Mouse (Mus musculus) cerebellum, adult 2 months (tissue): Measurements from ENCODE around the gene Entpd3. TPM values are rescaled to one million over a fixed set of nuclear protein-coding genes. Genes with fewer than 3 reads are reported as not detected.

Experiments used
- DNase-seq, 2 experiments: peaks; one replicate each; pipeline ENCODE4 v3.0.0; 2021
- H3K27ac ChIP-seq: fragments of 200-500 bp; 2 replicates; pipeline ENCODE4 v1.5.1; 2012; ENCODE audit warnings: low read length, control low read depth, inconsistent platforms; ENCODE audit not compliant: insufficient read depth
- H3K27me3 ChIP-seq: fragments of 200-500 bp; 2 replicates; pipeline ENCODE4 v1.6.1; 2012; ENCODE audit warnings: inconsistent platforms, mild to moderate bottlenecking, low read length, moderate library complexity; ENCODE audit not compliant: control insufficient read depth, insufficient read depth
- H3K4me1 ChIP-seq: fragments of 200-500 bp; 2 replicates; pipeline ENCODE4 v1.6.1; 2011; ENCODE audit warnings: low read length; ENCODE audit not compliant: control insufficient read depth, insufficient read depth
- H3K4me3 ChIP-seq: fragments of 200-500 bp; replicated peaks from 2 replicates; pipeline ENCODE3; 2011; ENCODE audit warnings: mild to moderate bottlenecking, low read depth, low read length, control low read depth; ENCODE audit not compliant: insufficient read depth
- CTCF ChIP-seq: fragments of 200-500 bp; IDR thresholded peaks from 2 replicates; pipeline ENCODE4 v1.5.1; 2011; ENCODE audit warnings: low read depth, mild to moderate bottlenecking, control low read depth, low read length, moderate library complexity, borderline replicate concordance; ENCODE audit not compliant: insufficient read depth
- POLR2A ChIP-seq: fragments of 200-500 bp; IDR thresholded peaks from 2 replicates; pipeline ENCODE4 v1.6.1; 2011; ENCODE audit warnings: low read length, control low read depth, borderline replicate concordance; ENCODE audit not compliant: insufficient read depth
- WGBS: fragments of 180-500 bp; shearing (Covaris S2); methylation state at CpG from one replicate; pipeline ENCODE4 v1.1.7; 2018; 5-methylcytosine and 5-hydroxymethylcytosine counted together
- polyA plus RNA-seq: library from polyadenylated mRNA; depleted of rRNA; stranded (reverse); fragments of >200 nt; gene quantifications from 2 replicates; pipeline ENCODE4 v1.2.3, GENCODE M21; 2012

Gene Entpd3
- polyA plus RNA-seq, 1 experiment, result 13.9 TPM

GRCm38 (mm10) chr9:120577133-120577651 is 37.6 kb downstream of the Entpd3 start:
- TF ChIP-seq CTCF, result no peak
- peak; percentile 84 for TF ChIP-seq POLR2A
- H3K27me3 ChIP-seq, result no peaks in the 10 kb centered on the region
- peaks cover 2% of the 10 kb centered on the region; the same call in 1 of the 2 replicates for H3K4me1 ChIP-seq
- H3K4me3 ChIP-seq, result peak overlapping the region; percentile 78
- under 1% methylated on average over 43 of the region's 43 CpGs for WGBS
- peak overlapping the region; percentile 35; the same call in 1 of the 2 replicates for H3K27ac ChIP-seq
- DNase-seq, result peak; percentile 85 to 90

- Histone ChIP-seq H3K27me3 (no peaks in the 10 kb centered on the region), H3K27ac (peak overlapping the region; percentile 35; the same call in 1 of the 2 replicates), H3K4me1 (peaks cover 2% of the 10 kb centered on the region; the same call in 1 of the 2 replicates), H3K4me3 (peak overlapping the region; percentile 78)
- WGBS, result 48% methylated on average over 12 of the region's 12 CpGs
- no peak for TF ChIP-seq CTCF
- TF ChIP-seq POLR2A, result no peak
- DNase-seq, result no peak
Measured at GRCm38 (mm10) chr9:120577706-120578405, 38.2 kb downstream of the Entpd3 start.

GRCm38 (mm10) chr9:120578701-120579100 is 39.1 kb downstream of the Entpd3 start:
- Histone ChIP-seq H3K27ac (no peak overlapping the region), H3K4me3 (no peak overlapping the region), H3K4me1 (peaks cover 6% of the 10 kb centered on the region; the same call in 1 of the 2 replicates), H3K27me3 (no peaks in the 10 kb centered on the region)
- 61% methylated on average over 6 of the region's 6 CpGs for WGBS
- no peak for TF ChIP-seq POLR2A
- no peak for DNase-seq

GRCm38 (mm10) chr9:120579808-120580207 is 40.2 kb downstream of the Entpd3 start:
- TF ChIP-seq CTCF (no peak), POLR2A (no peak)
- H3K4me3 ChIP-seq, result no peak overlapping the region
- H3K27me3 ChIP-seq, result no peaks in the 10 kb centered on the region
- H3K27ac ChIP-seq, result no peak overlapping the region
- peaks cover 6% of the 10 kb centered on the region; the same call in 1 of the 2 replicates for H3K4me1 ChIP-seq
- no peak for DNase-seq
- 60% methylated on average over 7 of the region's 7 CpGs for WGBS

- TF ChIP-seq CTCF, result no peak
- no peak for TF ChIP-seq POLR2A
- Histone ChIP-seq H3K27ac (no peak overlapping the region), H3K4me1 (peaks cover 6% of the 10 kb centered on the region; the same call in 1 of the 2 replicates), H3K27me3 (no peaks in the 10 kb centered on the region), H3K4me3 (no peak overlapping the region)
- WGBS, result 34% methylated on average over 21 of the region's 21 CpGs
- DNase-seq, result no peak
Measured at GRCm38 (mm10) chr9:120581941-120582618, 42.5 kb downstream of the Entpd3 start.

- DNase-seq, result peak; percentile 81 to 85
- TF ChIP-seq CTCF, result peak; percentile 83
- no peak for TF ChIP-seq POLR2A
- Histone ChIP-seq H3K4me1 (peaks cover 6% of the 10 kb centered on the region; the same call in 1 of the 2 replicates), H3K27me3 (no peaks in the 10 kb centered on the region), H3K4me3 (peak overlapping the region; percentile 16), H3K27ac (no peak overlapping the region)
- 5% methylated on average over 28 of the region's 28 CpGs for WGBS
Measured at GRCm38 (mm10) chr9:120582619-120583308, 43.1 kb downstream of the Entpd3 start.

GRCm38 (mm10) chr9:120583314-120583713 is 43.7 kb downstream of the Entpd3 start:
- H3K4me1 ChIP-seq, result 0 out of 2 replicates have a peak, but pooled peaks cover 3% of the 10 kb centered on the region
- WGBS, result 79% methylated on average over 3 of the region's 3 CpGs
- no peak overlapping the region for H3K4me3 ChIP-seq

More at GRCm38 (mm10) chr9:120583314-120583713, 43.7 kb downstream of the Entpd3 start:
- no peak for TF ChIP-seq CTCF
- no peak for TF ChIP-seq POLR2A
- no peak for DNase-seq
- H3K27ac ChIP-seq, result no peak overlapping the region
- H3K27me3 ChIP-seq, result no peaks in the 10 kb centered on the region
